Mouse (Mus musculus) hindbrain, postnatal 0 days (tissue): ENCODE results near the gene Lgi2. TPM values are rescaled to one million over a fixed set of nuclear protein-coding genes. Genes with fewer than 3 reads are reported as not detected.

ENCODE experiments used
- ATAC-seq: fragments of 200-750 bp; cut with Nextera tagmentation; 2 replicates; pipeline ENCODE4 v1.8.0; 2017; ENCODE audit warnings: mild to moderate bottlenecking, moderate TSS enrichment, moderate library complexity
- DNase-seq: peaks from one replicate; pipeline ENCODE4 v3.0.0-alpha.2; 2015; ENCODE audit warnings: low spot score
- H3K27ac ChIP-seq: fragments of 300-500 bp; sonication (generic); 2 replicates; pipeline ENCODE4 v1.5.1; 2014; ENCODE audit warnings: mild to moderate bottlenecking
- H3K27me3 ChIP-seq: fragments of 300-500 bp; sonication (generic); 2 replicates; pipeline ENCODE4 v1.6.1; 2014; ENCODE audit warnings: low read length, mixed read lengths; ENCODE audit not compliant: insufficient read depth
- H3K36me3 ChIP-seq: fragments of 300-500 bp; sonication (generic); 2 replicates; pipeline ENCODE4 v1.6.1; 2014; ENCODE audit warnings: low read length, mixed read lengths; ENCODE audit not compliant: insufficient read depth
- H3K4me1 ChIP-seq: fragments of 300-500 bp; sonication (generic); 2 replicates; pipeline ENCODE4 v1.6.1; 2014; ENCODE audit warnings: antibody characterized with exemption, low read length, mixed read lengths; ENCODE audit not compliant: insufficient read depth
- H3K4me2 ChIP-seq: fragments of 300-500 bp; sonication (generic); 2 replicates; pipeline ENCODE4 v1.6.1; 2014; ENCODE audit warnings: low read depth, mild to moderate bottlenecking, low read length, moderate library complexity, mixed read lengths
- H3K4me3 ChIP-seq: fragments of 300-500 bp; sonication (generic); 2 replicates; pipeline ENCODE4 v1.5.1; 2014; ENCODE audit warnings: low read length
- H3K9ac ChIP-seq: fragments of 300-500 bp; sonication (generic); replicated peaks from 2 replicates; pipeline ENCODE4 v1.6.1; 2014; ENCODE audit warnings: mild to moderate bottlenecking, low read length, moderate library complexity, mixed read lengths
- H3K9me3 ChIP-seq: fragments of 300-500 bp; sonication (generic); 2 replicates; pipeline ENCODE4 v1.6.1; 2016; ENCODE audit warnings: low read length, mixed read lengths
- CTCF ChIP-seq: IDR thresholded peaks from 2 replicates; pipeline ENCODE4 v1.5.1; 2016; ENCODE audit warnings: antibody characterized with exemption, control low read depth, low read depth
- WGBS: fragments of 180-500 bp; shearing (Covaris S2); extraction: QIAGEN DNeasy Blood & Tissue Kit; methylation state at CpG from one replicate; pipeline ENCODE4 v1.1.7; 2014; 5-methylcytosine and 5-hydroxymethylcytosine counted together
- polyA plus RNA-seq: library from polyadenylated mRNA; unstranded; fragments of >200 nt; fragmentation: Nextera tagmentation; extraction: Ambion mirVana; gene quantifications from 2 replicates; pipeline ENCODE4 v1.2.1, GENCODE M21; 2015
- total RNA-seq: library from RNA; depleted of rRNA; stranded (reverse); fragments of >200 nt; gene quantifications from 2 replicates; pipeline ENCODE4 v1.2.3, GENCODE M21; 2014

The Lgi2 gene
- total and polyA plus RNA-seq, 2 experiments from 2014 or later, result 11.6 to 19.9 TPM

GRCm38 (mm10) chr5:52540186-52540585 lies 26.1 kb downstream of the Lgi2 start:
- DNase-seq, result no peak
- WGBS, result 61% methylated on average over 3 of the region's 3 CpGs
- H3K4me2 ChIP-seq, result no peak overlapping the region
- no peak overlapping the region for H3K27ac ChIP-seq
- no peak for TF ChIP-seq CTCF
- no peak overlapping the region for H3K4me3 ChIP-seq
- H3K9me3 ChIP-seq, result no peaks in the 10 kb centered on the region
- H3K36me3 ChIP-seq, result no peaks in the 10 kb centered on the region
- H3K4me1 ChIP-seq, result no peaks in the 10 kb centered on the region
- no peaks in the 10 kb centered on the region for H3K27me3 ChIP-seq
- H3K9ac ChIP-seq, result no peak overlapping the region
- no peak for ATAC-seq

- no peak for ATAC-seq
- H3K4me3 ChIP-seq, result no peak overlapping the region
- no peak overlapping the region for H3K27ac ChIP-seq
- H3K36me3 ChIP-seq, result no peaks in the 10 kb centered on the region
- no peaks in the 10 kb centered on the region for H3K27me3 ChIP-seq
- H3K9ac ChIP-seq, result no peak overlapping the region
- H3K4me2 ChIP-seq, result no peak overlapping the region
- H3K4me1 ChIP-seq, result no peaks in the 10 kb centered on the region
- no peak for DNase-seq
- H3K9me3 ChIP-seq, result no peaks in the 10 kb centered on the region
- no peak for TF ChIP-seq CTCF
Measured at GRCm38 (mm10) chr5:52539483-52539882, 26.8 kb downstream of the Lgi2 start.

GRCm38 (mm10) chr5:52537024-52537423 lies 29.2 kb downstream of the Lgi2 start:
- no peak for ATAC-seq
- H3K4me3 ChIP-seq, result no peak overlapping the region
- no peaks in the 10 kb centered on the region for H3K27me3 ChIP-seq
- no peaks in the 10 kb centered on the region for H3K4me1 ChIP-seq
- no peak overlapping the region for H3K4me2 ChIP-seq
- no peak for TF ChIP-seq CTCF
- no peak overlapping the region for H3K9ac ChIP-seq
- DNase-seq, result no peak
- 76% methylated on average over 7 of the region's 7 CpGs for WGBS
- no peak overlapping the region for H3K27ac ChIP-seq
- H3K36me3 ChIP-seq, result no peaks in the 10 kb centered on the region
- H3K9me3 ChIP-seq, result no peaks in the 10 kb centered on the region

GRCm38 (mm10) chr5:52534798-52535590 lies 31.3 kb downstream of the Lgi2 start:
- H3K9me3 ChIP-seq, result no peaks in the 10 kb centered on the region
- H3K4me2 ChIP-seq, result no peak overlapping the region
- DNase-seq (no peak), ATAC-seq (no peak)
- no peak overlapping the region for H3K9ac ChIP-seq
- no peak overlapping the region for H3K4me3 ChIP-seq
- TF ChIP-seq CTCF, result no peak
- no peaks in the 10 kb centered on the region for H3K36me3 ChIP-seq
- H3K27me3 ChIP-seq, result no peaks in the 10 kb centered on the region
- no peaks in the 10 kb centered on the region for H3K4me1 ChIP-seq
- H3K27ac ChIP-seq, result no peak overlapping the region
- 74% methylated on average over 14 of the region's 14 CpGs for WGBS

- no peaks in the 10 kb centered on the region for H3K27me3 ChIP-seq
- no peak overlapping the region for H3K9ac ChIP-seq
- no peak overlapping the region for H3K4me2 ChIP-seq
- 78% methylated on average over 9 of the region's 9 CpGs for WGBS
- no peaks in the 10 kb centered on the region for H3K36me3 ChIP-seq
- H3K27ac ChIP-seq, result no peak overlapping the region
- no peak overlapping the region for H3K4me3 ChIP-seq
- no peaks in the 10 kb centered on the region for H3K4me1 ChIP-seq
- ATAC-seq (no peak; the same call in 1 of the 2 replicates), DNase-seq (no peak)
- TF ChIP-seq CTCF, result no peak
- H3K9me3 ChIP-seq, result no peaks in the 10 kb centered on the region
Measured at GRCm38 (mm10) chr5:52533705-52534104, 32.6 kb downstream of the Lgi2 start.

GRCm38 (mm10) chr5:52528545-52528944 lies 37.7 kb downstream of the Lgi2 start:
- Histone ChIP-seq H3K4me1 (no peaks in the 10 kb centered on the region), H3K27ac (no peak overlapping the region), H3K4me3 (no peak overlapping the region), H3K9me3 (no peaks in the 10 kb centered on the region), H3K4me2 (no peak overlapping the region), H3K27me3 (no peaks in the 10 kb centered on the region), H3K36me3 (no peaks in the 10 kb centered on the region), H3K9ac (no peak overlapping the region)
- no peak for TF ChIP-seq CTCF
- ATAC-seq (peak; percentile 19; the same call in 1 of the 2 replicates), DNase-seq (peak; percentile 25)
- WGBS, result 46% methylated on average over 7 of the region's 7 CpGs

- TF ChIP-seq CTCF, result no peak
- no peak overlapping the region for H3K4me2 ChIP-seq
- no peak overlapping the region for H3K27ac ChIP-seq
- WGBS, result 90% methylated on average over 8 of the region's 8 CpGs
- no peaks in the 10 kb centered on the region for H3K36me3 ChIP-seq
- no peak for ATAC-seq
- H3K27me3 ChIP-seq, result no peaks in the 10 kb centered on the region
- H3K4me1 ChIP-seq, result no peaks in the 10 kb centered on the region
- H3K9ac ChIP-seq, result no peak overlapping the region
- no peak overlapping the region for H3K4me3 ChIP-seq
- DNase-seq, result no peak
- no peaks in the 10 kb centered on the region for H3K9me3 ChIP-seq
Measured at GRCm38 (mm10) chr5:52526324-52526986, 39.8 kb downstream of the Lgi2 start.
